Mouse (Mus musculus): ENCODE measurements around the gene Calu.

GRCm38 (mm10) chr6:29391802-29392201, 43.9 kb downstream of the Calu start:
- TF ChIP-seq USF1 (IDR thresholded peaks at IDR 0.05; ENCODE audit: low read depth) (no peak), TCF12 (IDR thresholded peaks at IDR 0.05; ENCODE audit: insufficient read depth, poor library complexity, severe bottlenecking) (no peak), POLR2A (IDR thresholded peaks at IDR 0.05; ENCODE audit: insufficient read length, low read depth) (no peak), SRF (IDR thresholded peaks at IDR 0.05; ENCODE audit: control insufficient read depth, insufficient read length, low read depth) (no peak), E2F4 (IDR thresholded peaks at IDR 0.05; ENCODE audit: insufficient read depth) (no peak), MAX (IDR thresholded peaks at IDR 0.05; ENCODE audit: low read depth) (no peak), MYOG (IDR thresholded peaks at IDR 0.05; ENCODE audit: control insufficient read depth in 1 of 3, insufficient read depth in 1 of 3, insufficient read length in 2 of 3, low read depth in 2 of 3) (no peak), POLR2AphosphoS2 (IDR thresholded peaks at IDR 0.05; ENCODE audit: insufficient read length, low read depth) (no peak), TCF3 (IDR thresholded peaks at IDR 0.05; ENCODE audit: insufficient read length, low read depth) (no peak), MYOD1 (IDR thresholded peaks at IDR 0.05; ENCODE audit: control insufficient read depth in 1 of 3, insufficient read length in 2 of 3, low read depth in 2 of 3) (no peak), CEBPB (IDR thresholded peaks at IDR 0.05; ENCODE audit: insufficient read depth, poor library complexity, severe bottlenecking) (no peak)

Data from myocyte (in vitro differentiated cells).